Mouse (Mus musculus): ENCODE results near the gene Adamts16.

The Adamts16 gene

DNA sequence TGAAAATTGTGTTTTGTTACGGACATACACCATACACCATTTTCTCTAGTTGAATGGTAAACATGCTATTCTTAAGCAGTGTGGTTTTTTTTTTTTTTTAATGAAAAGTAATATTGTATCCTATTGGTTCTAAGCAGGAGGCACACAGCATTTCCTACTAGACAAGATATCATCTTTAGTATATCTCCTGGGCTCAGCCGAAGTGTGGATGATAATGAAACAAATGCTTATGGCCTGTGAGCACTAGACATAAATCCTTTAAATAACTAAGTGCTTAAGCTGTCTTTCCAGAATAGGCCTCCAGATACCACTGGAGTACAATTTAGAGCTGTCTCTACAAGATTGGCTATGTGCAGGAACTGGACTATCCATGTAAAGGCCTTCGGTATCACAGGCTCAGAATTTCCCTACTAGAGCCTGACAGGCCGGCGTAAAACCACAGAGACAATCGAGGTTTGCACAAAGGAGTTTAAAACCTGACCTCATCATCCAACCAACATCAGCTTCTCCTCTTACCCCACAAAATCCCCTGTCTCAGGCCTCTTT is 8.9 kb downstream of the Adamts16 start:
- no peak for ATAC-seq (ENCODE audit: low TSS enrichment)

DNA sequence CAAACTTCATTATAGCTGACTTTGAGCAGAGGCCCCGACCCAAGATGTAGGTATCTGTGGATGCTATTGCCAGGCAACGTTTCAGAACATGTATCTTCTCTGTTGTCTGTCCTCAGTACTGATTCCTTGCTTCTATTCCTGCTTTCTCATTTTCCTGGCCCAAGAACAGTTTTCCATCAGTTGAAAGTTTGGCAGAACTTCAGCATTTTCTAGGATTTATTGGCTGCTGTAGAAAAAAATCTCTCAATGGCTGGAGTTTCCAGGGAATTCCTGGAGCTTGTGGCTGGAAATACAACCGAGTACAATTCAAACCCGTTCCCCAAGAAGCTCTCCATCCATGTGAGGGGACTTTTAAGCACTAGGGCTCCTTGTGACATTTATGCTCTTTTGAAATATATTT is 10.6 kb downstream of the Adamts16 start:
- ATAC-seq (ENCODE audit: low TSS enrichment) = peak; percentile 47; the same call in 1 of the 2 replicates

DNA sequence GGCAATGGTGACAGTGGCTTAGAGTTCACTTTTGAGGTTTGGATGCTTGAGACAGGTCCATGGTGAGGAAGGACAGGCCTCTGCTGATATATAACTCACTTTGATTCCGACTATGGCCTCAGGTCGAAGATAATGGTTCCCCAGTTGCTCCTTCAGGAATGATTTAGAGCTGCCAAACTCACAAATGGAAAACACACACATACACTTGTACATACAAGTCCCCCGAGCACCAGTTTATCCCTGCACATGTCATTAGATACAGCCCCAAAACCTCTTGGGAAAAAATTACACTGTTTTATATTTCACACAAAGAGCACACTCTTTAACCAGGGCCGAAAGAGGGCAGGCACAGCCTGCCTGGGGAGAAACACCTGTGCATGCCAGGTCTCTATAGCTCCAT is 14.1 kb downstream of the Adamts16 start:
- ATAC-seq (ENCODE audit: low TSS enrichment) = no peak

DNA sequence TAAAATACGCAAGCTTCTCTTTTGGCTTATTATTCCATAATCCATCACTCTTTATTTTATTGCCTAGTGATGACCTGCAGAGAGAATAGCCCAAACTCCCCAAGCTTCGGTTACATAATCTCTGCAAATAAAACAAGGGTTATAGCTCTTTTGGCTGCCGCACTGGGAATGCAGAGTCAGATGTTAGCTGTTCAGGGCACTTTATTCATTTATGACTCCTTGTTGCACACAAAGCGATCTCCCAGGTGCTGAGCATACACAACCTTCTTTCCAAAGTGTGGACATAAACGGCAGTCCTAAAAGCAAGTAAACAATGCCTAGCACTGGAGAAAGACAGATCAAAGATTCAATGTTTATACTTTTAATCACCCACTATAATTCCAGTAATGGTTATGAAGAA is 16.3 kb downstream of the Adamts16 start:
- no peak for ATAC-seq (ENCODE audit: low TSS enrichment)

DNA sequence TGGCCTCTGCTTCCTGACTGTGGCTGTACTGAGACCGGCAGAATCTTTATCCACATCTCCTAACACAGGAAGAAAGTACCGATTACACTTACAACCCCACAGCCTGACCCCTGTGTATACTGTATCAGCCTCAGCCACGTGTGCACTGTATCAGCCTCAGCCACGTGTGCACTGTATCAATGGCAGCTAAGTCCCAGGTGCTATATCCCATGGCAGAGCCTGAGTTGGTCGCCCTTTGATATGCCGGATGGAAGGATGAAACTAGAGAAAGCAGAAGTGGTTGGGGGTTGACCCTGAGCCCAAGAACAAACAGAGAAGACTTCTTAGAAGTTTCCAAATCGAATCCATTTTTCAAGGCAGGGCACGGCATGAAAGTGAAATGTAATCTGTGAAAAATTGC is 17.9 kb downstream of the Adamts16 start:
- no peak for ATAC-seq (ENCODE audit: low TSS enrichment)

DNA sequence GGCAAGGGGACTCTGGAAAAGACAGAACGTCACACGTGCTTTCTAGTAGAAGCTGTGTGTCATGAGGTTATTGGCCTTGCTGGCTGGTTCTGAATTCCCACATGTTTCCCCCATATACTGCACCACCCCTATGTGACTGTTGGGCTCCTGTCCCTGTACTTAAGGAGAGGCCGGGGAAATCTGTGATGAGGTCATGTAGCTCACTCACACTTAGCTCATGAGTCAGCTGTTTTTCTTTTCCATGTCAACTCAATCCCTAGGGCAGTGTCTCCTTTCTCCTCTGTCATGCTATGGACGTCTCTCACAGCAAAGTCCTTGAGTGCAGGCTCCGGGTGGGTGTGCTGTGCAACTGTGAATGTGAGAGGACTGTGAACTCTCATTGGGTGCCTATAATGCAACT is 22.6 kb downstream of the Adamts16 start:
- no peak for ATAC-seq (ENCODE audit: low TSS enrichment)

DNA sequence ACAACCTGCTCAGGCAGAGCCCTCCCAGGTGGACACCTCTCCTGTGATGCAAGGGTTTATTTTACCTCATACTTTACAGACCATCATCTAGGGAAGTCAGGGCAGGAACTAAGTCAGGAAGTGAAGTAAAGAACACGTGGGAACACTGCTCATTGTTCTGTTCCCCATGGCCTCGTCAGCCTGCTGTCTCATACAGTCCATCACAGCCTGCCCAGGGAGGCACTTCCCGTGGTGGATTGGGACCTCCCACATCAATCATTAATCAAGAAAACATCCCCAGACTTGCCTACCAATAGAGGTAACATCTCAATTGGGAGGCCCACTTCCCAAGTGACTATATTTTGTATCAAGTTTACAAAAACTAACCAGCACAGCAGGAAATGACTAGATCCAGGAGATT is 27.2 kb downstream of the Adamts16 start:
- ATAC-seq (ENCODE audit: low TSS enrichment) = no peak

DNA sequence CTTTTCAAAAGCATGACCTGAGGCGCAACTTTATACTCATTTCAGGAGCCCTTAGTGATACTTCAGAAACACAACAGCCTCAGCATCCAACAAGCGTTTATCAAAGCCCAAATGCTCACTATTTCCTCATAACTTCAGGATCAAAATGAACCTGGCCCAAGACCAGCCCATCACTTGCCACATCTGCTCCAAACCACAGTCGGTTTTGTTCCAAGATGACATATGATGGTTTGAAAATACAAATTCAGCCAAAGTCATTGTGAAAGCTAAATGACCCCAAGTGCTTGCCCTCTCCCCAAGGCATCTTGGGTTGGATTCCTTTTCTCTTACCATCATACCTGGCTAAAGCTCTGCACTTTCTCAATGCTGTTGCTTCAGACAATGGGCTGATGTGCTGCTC is 36.1 kb downstream of the Adamts16 start:
- no peak for ATAC-seq (ENCODE audit: low TSS enrichment)

DNA sequence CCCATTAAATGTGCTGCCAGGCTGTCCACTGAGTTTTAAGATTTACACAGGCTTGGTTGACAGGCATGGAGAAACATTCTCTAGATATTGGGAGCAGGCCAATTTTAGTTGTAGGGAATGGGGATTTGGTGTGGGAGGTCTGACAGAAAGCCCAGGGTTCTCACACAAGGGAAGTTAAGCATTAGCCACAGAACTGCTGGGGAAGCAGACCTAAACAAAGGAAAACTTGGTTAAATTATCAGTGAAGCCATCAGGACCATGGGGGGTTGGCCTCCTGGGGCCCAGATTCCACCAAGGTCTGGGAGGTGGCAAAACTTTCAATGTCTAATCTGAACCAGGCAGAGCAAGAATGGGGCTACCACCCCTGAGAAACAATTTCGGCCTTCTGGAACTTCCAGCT is 38.8 kb downstream of the Adamts16 start:
- no peak for ATAC-seq (ENCODE audit: low TSS enrichment)

DNA sequence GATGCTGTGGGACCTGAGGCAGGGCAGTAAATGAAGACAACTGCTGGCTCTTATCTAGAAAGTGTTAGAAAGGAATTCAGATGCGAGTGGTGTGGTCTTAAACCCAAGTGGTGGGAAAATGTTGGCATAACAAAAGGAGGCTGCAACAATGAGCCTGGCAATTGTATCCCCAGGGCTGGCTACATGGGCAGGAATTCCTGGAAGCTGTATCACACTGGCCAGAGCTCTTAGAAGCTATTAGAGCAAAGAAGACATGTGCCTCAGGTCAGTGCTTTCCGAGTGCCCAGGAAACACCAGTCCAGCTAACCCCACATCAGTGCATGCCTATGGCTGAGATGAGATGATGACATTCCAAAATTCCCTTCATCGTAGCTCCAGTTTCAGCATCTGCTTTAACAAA is 42.3 kb downstream of the Adamts16 start:
- ATAC-seq (ENCODE audit: low TSS enrichment) = no peak

DNA sequence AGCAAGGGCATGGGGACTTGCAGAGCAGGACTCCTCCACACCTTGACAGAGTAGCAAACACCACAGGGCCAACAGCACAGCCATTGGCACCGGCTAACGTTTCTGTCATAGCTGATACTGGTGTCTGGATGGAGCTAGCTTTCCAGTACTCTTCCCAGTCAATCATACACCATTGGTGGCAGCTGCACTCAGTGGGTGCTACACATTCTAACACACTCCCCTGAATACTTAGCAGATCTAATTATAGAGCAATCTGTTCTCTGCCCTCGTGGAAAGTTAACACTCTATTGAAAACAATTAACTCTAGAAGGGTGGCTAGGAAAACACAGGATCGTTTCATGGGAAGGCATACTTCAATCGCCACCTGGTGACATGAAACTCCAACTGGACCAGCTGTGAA is 43.2 kb downstream of the Adamts16 start:
- ATAC-seq (ENCODE audit: low TSS enrichment) = peak; percentile 87

DNA sequence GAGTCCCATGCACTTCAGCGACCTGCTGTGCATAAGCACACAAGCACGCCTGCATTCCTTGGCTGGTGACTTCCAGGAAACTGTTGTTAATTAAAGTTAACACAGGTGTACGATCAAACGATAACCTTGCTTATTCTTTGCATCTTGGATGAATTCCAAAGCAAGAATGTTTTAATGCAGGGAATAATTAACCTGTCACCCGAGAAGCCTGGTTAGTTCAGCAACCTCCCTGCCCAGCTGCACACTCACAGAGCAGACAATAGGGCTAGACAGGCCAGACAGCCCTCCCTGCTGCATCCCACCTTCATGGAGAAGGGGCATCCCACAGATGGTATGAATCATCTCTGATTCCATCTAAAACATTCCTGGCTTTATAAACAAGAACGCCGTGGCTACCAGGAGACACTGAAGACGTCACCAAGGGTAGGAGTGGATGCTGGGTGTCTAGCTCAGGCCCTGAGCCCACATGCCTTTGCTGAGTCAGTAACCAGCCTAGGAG is 47.5 kb downstream of the Adamts16 start:
- ATAC-seq (ENCODE audit: low TSS enrichment) = peak; percentile 90

DNA sequence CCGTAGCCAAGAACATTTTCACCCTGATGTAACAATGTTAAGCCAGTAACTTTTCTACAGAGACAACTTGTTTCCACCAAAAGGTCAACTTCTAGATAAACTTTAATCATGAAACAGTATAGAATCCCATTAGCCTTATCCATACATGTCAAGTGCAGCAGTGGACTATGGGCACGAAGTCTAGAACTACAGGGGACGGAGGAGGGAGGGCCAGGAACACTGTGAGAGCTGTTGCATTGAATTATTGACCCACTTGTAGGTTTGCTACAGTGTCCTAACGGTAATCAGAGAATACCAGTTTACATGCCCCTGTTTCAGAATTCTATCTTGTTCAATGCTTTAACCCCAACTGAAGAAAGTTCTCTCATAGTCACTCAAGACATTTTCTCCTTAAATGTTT is 48.0 kb downstream of the Adamts16 start:
- ATAC-seq (ENCODE audit: low TSS enrichment) = no peak

DNA sequence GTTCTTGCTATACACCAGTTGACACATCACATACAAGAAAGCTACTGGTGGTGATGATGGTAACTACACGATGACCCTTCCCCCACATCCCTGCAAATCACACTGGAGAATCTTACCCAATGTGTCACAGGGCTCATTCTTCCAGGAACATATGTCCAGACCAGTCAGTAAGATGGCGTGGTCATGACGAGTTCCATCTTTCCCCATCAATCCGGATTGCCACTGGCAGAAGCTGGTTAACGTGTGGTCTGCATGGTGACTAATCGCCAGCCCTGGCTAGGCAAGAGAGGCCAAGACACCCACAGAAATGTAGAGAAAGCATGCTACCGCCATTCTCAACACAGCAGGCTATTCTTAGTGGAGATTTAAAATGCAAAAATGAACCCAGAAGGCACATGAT is 48.7 kb downstream of the Adamts16 start:
- ATAC-seq (ENCODE audit: low TSS enrichment) = peak; percentile 31; the same call in 1 of the 2 replicates

DNA sequence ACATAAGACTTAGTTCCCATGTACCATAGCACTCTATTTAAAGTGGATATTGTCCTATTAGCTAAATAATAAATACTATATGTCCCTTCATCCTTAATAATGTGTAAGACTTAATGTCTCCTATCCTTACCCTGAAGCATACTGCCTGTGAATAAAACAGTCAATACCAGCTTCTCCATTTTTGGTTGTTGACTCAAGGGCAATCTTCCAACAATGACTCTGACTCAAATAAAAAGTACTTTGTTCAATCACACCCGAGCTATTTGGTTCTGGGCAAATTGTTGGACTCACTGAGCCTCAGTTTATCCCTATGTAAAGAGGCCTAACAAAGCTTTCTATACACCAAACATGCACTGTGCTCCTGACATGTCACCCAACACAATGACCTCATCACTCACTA is 51.8 kb downstream of the Adamts16 start:
- no peak for ATAC-seq (ENCODE audit: low TSS enrichment)

DNA sequence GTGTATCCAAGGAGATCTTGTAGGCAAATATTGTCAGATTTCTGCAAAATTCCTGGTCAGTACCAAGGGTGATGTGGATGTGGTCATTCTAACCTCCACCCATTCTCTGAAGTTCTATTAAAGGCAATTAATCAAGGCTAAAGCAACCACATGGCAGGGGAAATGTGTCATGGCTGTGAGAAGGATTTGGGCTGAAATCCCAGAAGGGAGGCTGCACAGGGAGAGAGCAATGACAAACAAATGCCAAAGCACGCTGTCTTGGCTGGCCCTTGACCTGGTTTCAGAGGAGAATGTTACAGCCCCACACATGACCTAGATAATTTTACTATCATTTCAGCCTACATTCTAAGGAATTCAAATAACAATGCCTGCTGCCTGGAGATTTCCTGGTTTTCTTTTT is 52.6 kb downstream of the Adamts16 start:
- ATAC-seq (ENCODE audit: low TSS enrichment) = no peak

DNA sequence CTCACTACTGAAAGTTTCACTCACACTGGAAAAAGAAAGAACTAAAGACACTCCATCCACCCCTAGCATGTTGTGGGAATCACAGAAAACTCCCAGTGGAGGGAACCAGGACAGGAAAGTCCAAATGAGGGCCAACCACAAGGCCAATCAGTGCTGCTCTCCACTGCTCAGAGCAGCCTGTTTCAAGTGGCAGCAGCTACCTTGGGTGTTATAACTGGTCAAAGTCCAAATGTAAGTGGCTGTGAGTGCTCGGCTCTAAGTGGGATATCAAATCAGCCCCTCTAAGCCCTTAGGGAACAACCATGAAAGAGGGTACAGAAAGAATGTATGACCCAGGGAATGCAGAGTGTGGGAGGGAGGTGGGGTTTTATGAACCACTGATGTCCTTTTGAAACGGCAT is 56.5 kb downstream of the Adamts16 start:
- ATAC-seq (ENCODE audit: low TSS enrichment) = no peak

DNA sequence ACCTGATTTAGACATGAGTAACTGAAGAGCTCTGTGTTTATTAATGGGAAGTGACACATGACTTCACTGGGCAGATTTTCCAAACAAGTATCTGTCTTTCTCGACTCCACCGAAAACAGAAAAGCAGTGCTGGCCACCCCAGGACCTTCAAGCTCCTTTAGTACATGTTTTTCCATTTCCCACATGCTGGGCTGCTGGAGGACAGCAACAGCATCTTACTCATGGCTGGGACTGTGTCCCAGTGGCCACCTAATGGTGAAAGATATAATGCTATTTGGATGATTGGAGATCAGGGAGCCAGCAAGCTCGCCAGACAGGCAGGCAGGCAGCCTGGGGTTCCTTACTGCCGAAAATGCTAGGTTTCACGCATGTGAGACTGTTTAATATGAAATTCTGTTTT is 57.5 kb downstream of the Adamts16 start:
- no peak for ATAC-seq (ENCODE audit: low TSS enrichment)

DNA sequence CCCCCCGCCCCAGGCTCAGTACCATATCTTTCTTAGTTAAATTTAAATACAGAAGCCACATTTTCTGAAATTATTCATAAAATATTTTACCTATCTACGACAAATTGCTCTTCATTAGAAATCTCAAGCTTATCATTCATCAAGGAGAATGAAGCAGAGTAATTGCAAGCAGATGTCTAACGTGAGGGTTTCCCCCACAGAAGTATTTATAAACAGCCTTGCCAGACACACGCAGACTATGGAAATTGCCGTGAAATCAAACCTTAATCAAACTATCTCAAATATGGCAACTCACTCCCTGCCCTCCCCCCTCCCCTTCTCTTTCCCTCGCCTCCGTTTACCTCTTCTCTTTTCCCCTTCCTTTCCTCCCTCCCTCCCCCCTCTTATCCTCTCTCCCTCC is 61.8 kb downstream of the Adamts16 start:
- no peak for ATAC-seq (ENCODE audit: low TSS enrichment)

DNA sequence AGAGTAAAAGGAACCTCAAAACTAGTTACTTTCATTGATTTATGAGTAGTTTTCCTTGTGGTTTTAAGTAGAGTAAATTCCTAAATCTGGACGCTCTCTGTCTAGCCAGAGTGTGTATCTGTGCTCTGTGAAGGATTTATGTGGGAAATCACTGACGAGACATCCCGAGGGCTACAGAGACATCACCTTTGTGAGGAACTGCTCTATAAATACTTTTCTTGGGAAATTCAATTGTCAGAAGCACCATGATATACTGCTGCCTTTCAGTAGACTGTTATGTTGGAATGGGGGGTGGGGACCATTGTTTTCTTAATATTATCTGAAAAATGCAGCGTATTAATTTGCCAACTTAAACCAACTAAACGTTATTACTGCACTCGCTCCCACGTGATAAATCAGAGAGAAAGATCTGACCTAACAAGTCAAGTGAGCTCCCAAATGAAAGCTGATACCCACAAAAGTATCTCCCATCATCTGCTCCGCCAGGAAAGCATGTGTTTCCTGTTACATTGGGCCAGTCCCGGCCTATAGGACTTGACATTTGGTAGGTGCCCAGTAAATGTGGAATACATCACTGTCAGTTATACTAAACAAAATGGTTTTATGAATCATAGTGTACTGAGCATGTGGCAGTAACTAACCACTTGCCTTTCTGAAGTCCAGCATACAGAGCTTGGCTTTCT is 62.6 kb downstream of the Adamts16 start:
- ATAC-seq (ENCODE audit: low TSS enrichment) = no peak

DNA sequence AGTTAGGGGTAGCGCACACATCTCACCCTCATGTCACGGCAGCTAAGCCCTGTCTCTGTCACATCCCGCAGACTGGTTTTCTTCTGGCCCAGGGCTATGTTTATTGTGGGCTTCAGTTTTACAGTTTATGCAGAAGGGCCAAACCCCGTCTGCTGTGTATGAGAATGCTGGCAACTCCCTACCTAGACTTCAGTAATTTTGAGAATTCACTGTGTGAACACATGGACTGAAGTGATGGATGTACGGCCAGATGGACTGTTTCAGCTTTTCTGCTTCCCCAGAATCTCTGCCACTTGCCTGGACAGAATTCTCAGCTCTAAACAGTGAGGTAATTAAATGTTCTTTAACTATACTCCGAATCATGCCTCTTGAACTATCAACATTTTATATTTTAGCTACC is 70.5 kb downstream of the Adamts16 start:
- ATAC-seq (ENCODE audit: low TSS enrichment) = peak; percentile 57; the same call in 1 of the 2 replicates

DNA sequence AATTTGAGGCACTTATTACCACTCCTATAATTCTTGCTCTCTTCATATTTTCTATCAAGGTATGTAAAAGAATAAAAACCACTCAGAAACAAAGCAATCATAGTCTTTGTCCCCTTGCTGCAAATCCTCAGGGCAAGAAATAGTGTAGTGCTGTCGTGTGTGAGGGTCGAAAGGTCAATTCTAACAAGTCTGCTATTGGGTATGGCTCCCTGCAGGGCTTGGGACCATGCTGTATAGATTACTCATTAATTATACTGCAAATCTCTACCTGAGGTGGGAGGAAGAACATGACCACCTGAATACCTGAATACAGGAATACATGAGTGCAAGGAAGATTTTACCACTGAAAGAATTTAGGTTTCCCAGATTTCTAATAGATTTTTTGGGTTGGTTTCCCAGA is 72.5 kb downstream of the Adamts16 start:
- no peak for ATAC-seq (ENCODE audit: low TSS enrichment)

DNA sequence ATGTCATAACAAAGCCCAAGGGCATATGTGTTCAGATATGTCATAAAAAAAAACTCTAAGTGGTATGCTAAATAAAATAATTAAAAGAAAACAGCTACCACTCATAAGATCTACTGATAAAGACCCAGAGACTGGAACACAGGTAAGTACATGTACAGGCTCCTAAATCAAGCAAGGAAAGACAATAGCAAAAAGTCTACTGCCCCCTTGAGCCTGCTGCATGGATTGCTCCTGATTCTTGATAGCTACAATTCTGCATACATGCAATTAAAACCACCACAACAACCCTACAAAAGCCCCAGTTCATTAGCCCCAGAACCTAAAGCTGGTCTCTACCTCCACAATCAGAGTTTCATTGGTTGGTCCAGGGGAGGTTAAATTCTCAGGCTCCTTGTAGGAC is 74.1 kb downstream of the Adamts16 start:
- peak; percentile 82; the same call in 1 of the 2 replicates for ATAC-seq (ENCODE audit: low TSS enrichment)

DNA sequence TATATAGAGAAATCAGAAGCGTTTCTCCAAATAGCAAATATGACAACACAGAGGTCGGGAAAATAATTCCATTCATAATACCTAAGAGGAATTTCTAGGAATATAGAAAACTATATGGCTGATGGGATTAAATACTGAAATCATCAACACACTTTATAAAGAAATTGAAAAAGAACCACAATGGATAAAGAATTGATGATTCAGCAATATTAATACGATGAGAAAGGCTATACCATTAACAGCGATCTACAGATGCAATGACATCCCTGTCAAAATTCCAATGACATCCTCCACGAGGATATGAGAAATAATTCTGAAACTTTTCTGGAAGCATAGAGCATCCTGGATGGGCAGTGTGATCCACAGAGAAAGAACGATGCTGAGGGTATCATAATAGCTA is 76.9 kb downstream of the Adamts16 start:
- no peak for ATAC-seq (ENCODE audit: low TSS enrichment)
